ENCODE assay signal across 7 mouse cellular contexts in genomic region chr4:133307331-133307730, GRCm38 (mm10). TPM values are rescaled to one million over a fixed set of nuclear protein-coding genes. Genes with fewer than 3 reads are reported as not detected.
DNase-seq lines count a peak whose midpoint lies in the region; ATAC-seq lines count a peak whose summit lies in the region.

No protein-coding gene starts in this region.

- intact Hi-C loops in left cerebral cortex, postnatal 14 days (cut with DNase I): no loop called here
- intact Hi-C loops in left cerebral cortex, postnatal 10 days (cut with DNase I): loop anchor here (5.0 kb wide), 1 partner anchor 35 kb away; no protein-coding TSS in a partner anchor

- ATAC-seq in erythroid progenitor cell, adult 5-6 weeks (replicated peaks; ENCODE audit: low FRiP score, poor library complexity, severe bottlenecking): peak; percentile 45; the same call in 1 of the 2 replicates

- peak; percentile 55 to 56 for DNase-seq in left cerebral cortex, postnatal 14 days (ENCODE audit: low spot score in 2 of 2)
- DNase-seq in left cerebral cortex, postnatal 10 days (ENCODE audit: extremely low spot score in 1 of 2, low spot score in 2 of 2): no peak
- peak; percentile 76 for DNase-seq in ES-CJ7 (ENCODE audit: low read depth, low spot score)
- peak; percentile 61 to 70 for DNase-seq in adrenal gland, postnatal 36 days
- DNase-seq in kidney, postnatal 36 days: peak; percentile 51 to 82
- peak; percentile 51 to 71 for DNase-seq in natural killer cell, adult 2 months (ENCODE audit: low spot score in 2 of 2)

RNA-seq across cellular contexts. Expression of gene Tmem222, which starts 29.7 kb away (rescaled TPM):
- total RNA-seq in left cerebral cortex, postnatal 14 days (2021): 10 to 100 TPM; 81.7 to 87.9 TPM
- total RNA-seq in left cerebral cortex, postnatal 10 days (2021): 10 to 100 TPM; 82.1 to 82.4 TPM
- total RNA-seq in adrenal gland, postnatal 36 days (2021): 10 to 100 TPM; 64.0 to 74.4 TPM
- total RNA-seq in erythroid progenitor cell, adult 5-6 weeks (2015; ENCODE audit: low replicate concordance): 5.0 and 10.1 TPM in 2 replicates
- 9.8 and 11.3 TPM in 2 replicates for total RNA-seq in erythroid progenitor cell, adult 5-6 weeks (2017; ENCODE audit: low replicate concordance)

RNA-seq across cellular contexts. Expression of gene Sytl1, which starts 44.4 kb away (rescaled TPM):
- total RNA-seq in left cerebral cortex, postnatal 14 days (2021): under 1 TPM in 1 of 2 experiments, not detected in 1; 0.51 TPM
- total RNA-seq in left cerebral cortex, postnatal 10 days (2021): under 1 TPM; 0.58 to 0.59 TPM
- total RNA-seq in adrenal gland, postnatal 36 days (2021): 1 to 10 TPM; 1.4 to 1.5 TPM
- total RNA-seq in erythroid progenitor cell, adult 5-6 weeks (2015; ENCODE audit: low replicate concordance): 0.84 TPM in 1 of 2 replicates, not detected in the other
- total RNA-seq in erythroid progenitor cell, adult 5-6 weeks (2017; ENCODE audit: low replicate concordance): 1.8 TPM in 1 of 2 replicates, not detected in the other

RNA-seq across cellular contexts. Expression of gene Wdtc1, which starts 46.0 kb away (rescaled TPM):
- 10 to 100 TPM; 56.6 to 60.8 TPM for total RNA-seq in left cerebral cortex, postnatal 14 days (2021)
- 10 to 100 TPM; 48.7 to 49.0 TPM for total RNA-seq in left cerebral cortex, postnatal 10 days (2021)
- 10 to 100 TPM; 44.6 to 63.8 TPM for total RNA-seq in adrenal gland, postnatal 36 days (2021)
- 16.2 and 28.5 TPM in 2 replicates for total RNA-seq in erythroid progenitor cell, adult 5-6 weeks (2015; ENCODE audit: low replicate concordance)
- total RNA-seq in erythroid progenitor cell, adult 5-6 weeks (2017; ENCODE audit: low replicate concordance): 9.0 and 10.1 TPM in 2 replicates

Comparison
In these comparisons a context has a peak if more than half of its experiments do, and no peak if none do; other contexts are left out.
1. DNase-seq: peak in left cerebral cortex, postnatal 14 days (2 of 2), ES-CJ7 (single experiment), adrenal gland, postnatal 36 days (2 of 2), kidney, postnatal 36 days (2 of 2) and natural killer cell, adult 2 months (2 of 2); none in left cerebral cortex, postnatal 10 days (0 of 2).
2. RNA of gene Tmem222, which starts 29.7 kb away (total RNA-seq): 81.7 to 87.9 TPM in left cerebral cortex, postnatal 14 days, 82.1 to 82.4 TPM in left cerebral cortex, postnatal 10 days and 64.0 to 74.4 TPM in adrenal gland, postnatal 36 days; 5.0 to 11.3 TPM in erythroid progenitor cell, adult 5-6 weeks; every median in the first group is over 4 times any median in the second.